Mouse (Mus musculus): ENCODE measurements around the gene Dtd1. TPM values are rescaled to one million over a fixed set of nuclear protein-coding genes. Genes with fewer than 3 reads are reported as not detected.

Gene Dtd1
- total RNA-seq, 2 experiments from 2014 or later = 65.0 to 68.2 TPM

GRCm38 (mm10) chr2:144709285-144709684, 109.6 kb downstream of the Dtd1 start:
- no peak for DNase-seq (ENCODE audit: low spot score in 2 of 2)

GRCm38 (mm10) chr2:144709704-144710103, 110.0 kb downstream of the Dtd1 start:
- DNase-seq (ENCODE audit: low spot score in 2 of 2) = no peak

DNA sequence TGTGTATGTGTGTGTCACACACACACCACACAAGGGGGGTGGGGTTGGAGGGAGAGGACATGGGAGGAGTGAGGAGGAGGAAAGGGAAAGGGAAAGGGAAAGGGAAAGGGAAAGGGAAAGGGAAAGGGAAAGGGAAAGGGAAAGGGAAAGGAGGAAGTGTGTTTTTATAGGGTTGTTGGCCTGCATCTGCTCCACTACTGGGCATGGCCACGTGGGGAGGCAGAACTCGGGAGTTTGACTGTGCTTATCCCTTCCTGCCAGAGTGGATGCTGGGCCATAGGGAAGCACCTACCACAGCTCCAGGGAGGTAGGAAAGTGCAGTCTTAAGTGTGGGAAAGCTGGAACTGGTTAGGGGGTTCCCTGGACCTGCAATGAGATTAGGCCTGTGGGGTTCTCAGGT, 114.9 kb downstream of the Dtd1 start:
- no peak for DNase-seq (ENCODE audit: low spot score in 2 of 2)

DNA sequence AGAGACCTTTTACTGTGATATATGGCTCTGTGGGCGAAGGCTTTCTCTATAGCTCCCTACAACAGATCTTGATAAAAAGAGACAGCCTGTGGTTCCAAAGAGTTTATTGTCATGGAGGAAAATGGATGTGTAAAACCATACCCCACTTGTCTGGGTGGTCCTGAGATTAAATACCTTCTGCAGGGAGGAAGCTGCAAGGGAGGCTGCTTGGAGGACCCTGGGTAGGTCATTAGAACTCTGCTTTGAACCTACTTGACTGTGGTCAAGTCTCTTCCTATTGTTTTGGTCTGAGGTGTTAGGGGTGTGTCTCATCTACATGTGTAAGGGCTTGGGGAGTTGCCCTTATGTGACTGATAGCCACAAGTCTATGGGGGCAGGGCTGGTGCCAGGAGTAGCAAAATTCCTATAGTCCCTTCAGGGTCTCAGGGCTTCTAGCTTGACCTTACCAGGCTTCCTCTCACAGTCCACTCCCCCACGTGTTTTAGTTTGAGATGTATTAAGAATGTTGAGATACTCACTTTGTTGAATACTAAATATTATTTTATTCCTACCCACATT, 115.6 kb downstream of the Dtd1 start:
- DNase-seq (ENCODE audit: low spot score in 2 of 2) = no peak

- no peak for DNase-seq (ENCODE audit: low spot score in 2 of 2)
These were observed 116.6 kb downstream of the Dtd1 start for GRCm38 (mm10) chr2:144716248-144716647.

DNA sequence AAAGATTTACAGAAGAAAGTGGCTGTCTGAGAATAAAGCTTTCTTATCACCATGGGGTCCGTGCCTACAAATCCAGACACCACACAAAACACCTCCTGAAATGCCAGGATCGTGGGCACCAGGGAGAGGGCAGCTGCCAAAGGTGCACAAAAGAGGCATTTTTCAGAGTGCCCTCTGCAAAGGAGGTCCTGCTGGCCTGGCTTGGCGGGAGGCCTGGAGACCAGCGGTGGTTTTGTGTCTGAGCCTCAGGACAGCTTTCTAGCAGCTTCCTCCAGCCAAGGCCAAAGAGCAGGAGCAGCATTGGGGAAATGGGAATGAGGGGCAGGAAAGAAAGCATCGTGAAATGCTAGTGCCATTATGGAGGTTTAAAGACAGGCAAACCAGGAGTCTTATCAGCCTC, 118.6 kb downstream of the Dtd1 start:
- no peak for DNase-seq (ENCODE audit: low spot score in 2 of 2)

GRCm38 (mm10) chr2:144719294-144719693, 119.6 kb downstream of the Dtd1 start:
- no peak for DNase-seq (ENCODE audit: low spot score in 2 of 2)

GRCm38 (mm10) chr2:144719718-144720117, 120.0 kb downstream of the Dtd1 start:
- DNase-seq (ENCODE audit: low spot score in 2 of 2) = no peak

DNA sequence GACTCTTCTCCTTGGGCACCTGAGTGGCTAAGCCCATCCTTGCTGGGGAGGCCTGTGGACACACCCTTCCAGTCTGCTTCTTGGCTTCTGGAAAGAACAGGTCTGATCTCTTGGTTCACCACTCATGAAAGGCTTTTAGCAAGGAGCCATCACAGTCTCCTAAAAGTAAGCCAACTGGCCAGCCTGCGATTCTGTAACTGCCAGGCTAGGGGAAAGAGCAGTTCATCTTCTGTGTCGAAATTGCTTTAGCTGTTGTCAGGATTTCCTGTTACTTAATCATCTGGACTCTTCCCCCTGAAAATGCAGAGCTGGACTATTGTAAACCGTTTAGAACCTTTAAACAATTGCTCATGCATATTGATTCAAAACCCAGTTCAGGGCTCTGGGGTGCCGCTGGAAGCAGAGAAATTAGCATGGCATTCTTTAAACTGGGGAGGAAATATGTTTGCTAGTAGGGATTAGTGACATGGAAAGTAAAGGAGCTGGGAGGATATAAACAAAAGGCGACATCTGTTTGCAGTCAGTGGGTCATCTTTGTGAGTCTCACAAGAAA, 120.8 kb downstream of the Dtd1 start:
- no peak for DNase-seq (ENCODE audit: low spot score in 2 of 2)

GRCm38 (mm10) chr2:144724679-144725078, 125.0 kb downstream of the Dtd1 start:
- DNase-seq (ENCODE audit: low spot score in 2 of 2) = no peak

DNA sequence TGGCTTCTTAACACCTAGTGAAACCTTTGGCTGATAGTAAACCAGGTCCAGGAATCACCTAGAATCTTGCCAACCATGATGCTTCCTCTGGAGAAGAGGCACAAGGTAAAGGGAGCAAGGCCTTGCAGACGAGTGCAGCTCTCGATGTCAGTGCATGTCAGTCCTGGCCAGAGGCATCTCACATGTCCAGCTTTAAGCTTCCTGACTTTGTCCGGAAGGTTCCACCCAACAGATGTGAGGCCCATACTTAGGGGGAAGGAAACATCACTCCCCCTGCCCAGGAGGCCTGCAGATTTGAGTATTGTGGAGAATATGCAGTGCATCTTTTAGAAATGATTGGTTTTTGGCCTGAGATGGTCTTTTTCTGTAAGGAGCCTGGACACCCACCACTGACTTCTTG, 127.4 kb downstream of the Dtd1 start:
- DNase-seq (ENCODE audit: low spot score in 2 of 2) = no peak

GRCm38 (mm10) chr2:144729776-144730175, 130.1 kb downstream of the Dtd1 start:
- no peak for DNase-seq (ENCODE audit: low spot score in 2 of 2)

DNA sequence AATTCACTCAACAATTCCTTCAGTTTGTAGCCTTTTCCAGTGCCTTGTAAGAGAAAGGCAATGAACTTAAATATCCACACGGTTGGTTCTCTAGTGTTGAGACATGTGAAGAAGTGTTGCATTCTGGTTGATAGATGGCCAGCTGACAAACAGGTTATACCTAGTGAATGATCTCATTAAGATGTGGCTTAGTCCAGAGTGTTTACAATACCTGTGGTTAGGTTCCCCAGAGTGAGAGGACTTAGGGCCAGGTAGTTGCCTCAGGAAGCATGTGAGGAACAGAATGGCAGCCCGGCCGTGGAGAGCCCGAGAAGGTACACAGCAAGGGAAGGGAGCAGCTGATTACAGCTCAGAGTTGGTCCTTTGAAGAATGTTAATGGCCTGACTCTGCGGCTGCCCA, 138.5 kb downstream of the Dtd1 start:
- DNase-seq (ENCODE audit: low spot score in 2 of 2) = no peak

DNA sequence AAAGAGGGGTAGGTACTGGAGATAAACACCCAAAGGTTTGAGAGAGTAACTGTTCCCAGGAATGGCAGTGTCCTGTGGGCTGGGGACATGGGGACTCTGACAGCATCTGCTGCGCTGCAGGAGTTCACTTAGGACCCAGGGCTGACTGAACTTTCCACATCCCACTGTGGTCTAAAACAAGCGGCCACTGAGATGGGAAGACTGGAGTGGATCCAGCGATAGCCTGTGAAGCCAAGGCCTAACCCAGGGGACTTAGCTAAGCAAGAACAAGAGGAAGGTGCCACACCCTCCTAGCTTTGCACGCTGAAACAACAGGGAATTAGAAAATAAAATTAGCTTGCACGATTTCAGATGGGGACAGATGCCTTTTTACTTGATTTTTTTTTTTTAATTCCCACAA, 138.9 kb downstream of the Dtd1 start:
- DNase-seq (ENCODE audit: low spot score in 2 of 2) = no peak

DNA sequence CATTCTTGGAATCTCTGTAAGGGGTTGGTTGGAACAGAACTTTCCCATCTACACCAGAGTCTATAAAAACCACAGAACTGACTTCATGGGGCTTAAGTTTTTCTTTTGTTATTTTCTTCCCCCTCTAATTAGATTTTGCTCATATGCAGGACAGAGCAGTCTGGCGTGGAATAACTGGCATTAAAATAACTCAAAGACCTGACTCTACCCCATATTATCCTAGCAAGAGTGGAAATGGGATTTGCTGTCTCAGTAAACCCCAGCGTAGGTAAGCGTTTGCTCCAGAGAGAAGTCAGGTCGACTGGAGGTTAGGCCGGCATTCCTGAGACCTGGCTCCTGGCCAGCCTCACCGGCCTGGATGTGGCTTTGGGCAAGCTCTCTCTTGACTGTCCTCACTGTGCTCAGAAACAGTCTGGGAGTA, 140.9 kb downstream of the Dtd1 start:
- no peak for DNase-seq (ENCODE audit: low spot score in 2 of 2)

DNA sequence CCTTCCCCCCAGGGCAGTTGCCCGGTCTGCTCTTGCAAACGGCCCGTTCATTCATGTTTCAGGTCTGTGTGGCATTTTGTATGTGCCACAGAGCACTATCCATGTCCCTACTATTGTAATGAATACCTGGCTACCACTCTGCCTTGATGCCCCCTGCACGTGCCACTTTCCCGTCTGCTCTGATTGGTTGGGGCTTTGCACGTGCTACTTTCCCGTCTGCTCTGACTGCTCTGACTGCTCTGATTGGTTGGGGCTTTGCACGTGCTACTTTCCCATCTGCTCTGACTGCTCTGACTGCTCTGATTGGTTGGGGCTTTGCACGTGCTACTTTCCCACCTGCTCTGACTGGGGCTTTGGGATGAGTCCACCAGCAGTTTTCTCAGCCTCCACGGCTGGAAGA, 142.3 kb downstream of the Dtd1 start:
- no peak for DNase-seq (ENCODE audit: low spot score in 2 of 2)

DNA sequence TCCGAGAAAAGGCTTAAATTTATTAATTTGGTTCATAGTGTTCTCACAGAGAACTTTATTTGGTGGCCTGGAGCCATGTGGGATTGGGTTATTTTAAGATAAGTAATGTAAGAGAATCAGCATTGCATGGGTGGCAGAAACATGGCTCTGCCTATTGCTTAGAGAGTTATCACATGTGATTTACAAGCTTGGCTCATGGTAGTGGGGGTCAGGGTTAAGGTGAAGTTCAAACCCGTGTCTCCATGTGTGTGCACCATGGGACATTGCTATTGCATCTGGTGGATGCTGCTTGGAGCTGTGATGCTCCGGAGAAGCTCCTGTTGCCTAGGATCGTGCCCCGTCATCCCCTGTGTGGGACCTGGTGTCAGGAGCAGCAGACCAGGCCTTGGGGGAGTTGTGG, 143.6 kb downstream of the Dtd1 start:
- DNase-seq (ENCODE audit: low spot score in 2 of 2) = no peak

DNA sequence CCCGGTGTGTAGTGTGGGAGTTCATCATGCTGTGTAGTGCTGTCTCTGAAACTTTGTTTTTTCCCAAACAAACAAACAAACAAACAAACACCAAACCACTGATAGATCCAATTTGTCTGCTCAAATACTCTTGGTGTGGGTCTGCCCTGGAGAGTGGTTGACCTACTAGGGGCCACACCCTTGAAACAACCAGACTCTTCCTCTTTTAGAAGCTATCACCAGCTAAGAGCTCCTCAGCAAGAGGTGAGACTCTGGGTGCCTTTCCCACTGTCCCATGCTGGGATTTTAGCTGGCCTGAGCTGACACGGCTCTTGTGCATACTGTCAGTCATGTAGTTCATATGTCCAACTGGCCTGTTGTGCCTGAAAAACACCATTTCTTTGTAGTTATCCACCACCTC, 145.6 kb downstream of the Dtd1 start:
- no peak for DNase-seq (ENCODE audit: low spot score in 2 of 2)

GRCm38 (mm10) chr2:144746046-144746783, 146.5 kb downstream of the Dtd1 start:
- peak in 1 of 2 experiments; percentile 48 for DNase-seq (ENCODE audit: low spot score in 2 of 2)

DNA sequence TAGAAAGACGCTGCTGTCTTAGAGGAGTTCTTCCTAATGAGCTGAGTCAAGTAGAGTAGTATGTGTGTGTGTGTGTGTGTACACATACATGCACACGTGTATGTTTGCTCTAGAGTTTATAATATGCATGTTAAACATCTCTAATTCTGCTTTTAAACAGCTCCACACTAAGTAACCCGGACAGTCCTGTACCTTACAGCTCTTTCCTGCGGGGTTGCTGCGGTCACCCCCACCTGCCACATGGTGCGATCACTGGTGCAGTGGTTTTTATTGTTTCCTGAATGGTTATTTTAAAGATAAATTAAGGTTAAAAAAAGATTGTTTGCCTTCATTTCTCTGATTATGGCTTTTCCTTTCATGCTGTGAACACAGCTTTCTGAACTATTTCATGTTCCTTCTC, 153.9 kb downstream of the Dtd1 start:
- DNase-seq (ENCODE audit: low spot score in 2 of 2) = no peak

DNA sequence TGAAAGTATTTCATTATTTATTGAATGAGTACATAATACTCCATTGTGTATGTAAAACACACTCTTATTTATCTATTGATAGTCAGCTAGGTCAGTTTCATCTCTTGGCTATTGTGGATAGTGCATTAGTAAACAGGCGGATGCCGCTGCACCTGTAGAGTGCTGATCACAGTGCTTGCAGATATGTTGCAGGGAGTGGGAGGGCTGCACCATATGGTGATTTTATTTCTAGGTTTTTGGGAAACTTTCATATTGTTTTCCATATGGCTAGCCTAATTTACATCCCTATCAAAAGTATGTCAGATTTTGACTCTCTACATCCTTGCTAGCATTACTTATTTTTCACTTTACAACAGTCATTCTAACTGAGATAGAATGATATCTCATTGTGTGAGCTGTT, 155.3 kb downstream of the Dtd1 start:
- DNase-seq (ENCODE audit: low spot score in 2 of 2) = peak in 1 of 2 experiments; percentile 29

GRCm38 (mm10) chr2:144760666-144761065, 161.0 kb downstream of the Dtd1 start:
- no peak for DNase-seq (ENCODE audit: low spot score in 2 of 2)

DNA sequence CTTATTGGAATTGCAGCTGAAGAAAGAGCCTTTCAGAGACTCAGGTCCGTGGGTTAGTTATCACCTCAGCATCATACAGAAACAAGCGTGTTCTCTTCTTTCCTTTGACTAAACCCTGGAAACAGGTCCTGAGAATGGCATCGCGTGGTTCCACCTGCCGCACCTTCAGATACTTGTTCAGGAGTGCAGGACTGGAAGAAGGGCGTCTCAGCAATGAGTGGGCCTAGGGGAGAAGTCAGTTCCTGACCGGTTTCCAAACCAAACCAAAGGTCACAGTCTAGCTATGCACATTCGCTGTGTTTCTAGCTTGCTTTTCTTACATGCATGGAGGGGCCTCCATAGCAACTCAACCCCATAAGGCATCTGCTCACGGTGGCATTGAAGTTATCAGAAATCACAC, 164.0 kb downstream of the Dtd1 start:
- no peak for DNase-seq (ENCODE audit: low spot score in 2 of 2)
